Mouse (Mus musculus) 3T3-L1 (cell line): ENCODE results near the gene Crebzf.

Source experiments
- DNase-seq: peaks from one replicate; pipeline ENCODE4 v3.0.0-alpha.2; 2015; ENCODE audit warnings: low read depth, low spot score

Gene Crebzf

GRCm38 (mm10) chr7:90476313-90477245 lies 34.0 kb downstream of the Crebzf start, which contains the start of gene Dlg2:
TSS of gene Dlg2 (plus strand) at chr7:90476672.
- DNase-seq, result no peak

GRCm38 (mm10) chr7:90482607-90483006 lies 40.1 kb downstream of the Crebzf start:
- no peak for DNase-seq
